Comparison of ENCODE assay signal across 8 mouse cellular contexts in the genomic region with DNA sequence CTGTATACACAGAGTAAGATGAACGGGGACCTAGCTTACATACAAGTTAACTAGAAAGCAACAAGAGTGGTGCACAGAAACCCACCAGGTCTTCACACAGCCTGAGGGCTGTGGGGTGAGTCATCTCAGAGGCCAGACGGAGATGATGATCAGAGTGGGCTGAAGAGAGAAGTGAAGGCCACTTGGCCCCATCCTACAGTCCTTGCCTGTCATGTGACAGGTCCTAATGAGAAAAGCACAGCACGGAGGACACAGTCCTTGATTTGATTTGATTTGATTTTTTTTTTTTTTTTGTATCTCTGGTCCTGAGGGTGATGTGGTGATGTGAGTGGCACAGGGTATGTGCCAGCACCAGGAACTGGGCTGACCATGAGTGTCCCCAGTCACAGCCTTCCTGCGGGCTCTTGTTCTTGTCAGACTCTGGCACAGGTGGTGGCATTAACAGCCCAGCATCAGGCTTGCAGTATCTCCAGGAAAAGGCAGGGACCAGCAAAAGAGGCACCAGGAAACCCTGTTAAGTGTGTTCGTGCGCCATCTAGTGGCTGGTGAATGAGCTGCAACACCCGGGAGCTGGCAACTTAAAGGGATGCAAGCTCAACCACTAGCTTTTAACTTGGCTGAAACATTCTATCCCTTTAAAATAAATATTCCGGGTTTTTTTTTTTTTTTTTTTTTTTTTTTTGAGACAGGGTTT. TPM values are rescaled to one million over a fixed set of nuclear protein-coding genes. Genes with fewer than 3 reads are reported as not detected.
DNase-seq lines count a peak whose midpoint lies in the region; ATAC-seq and TF ChIP-seq lines count a peak whose summit lies in the region.

No protein-coding gene starts in this region.

- H3K4me3 ChIP-seq in heart, embryonic 12.5 days = no peak overlapping the region
- H3K4me3 ChIP-seq in hindbrain, postnatal 0 days (ENCODE audit: low read length) = no peak overlapping the region
- no peak overlapping the region for H3K4me3 ChIP-seq in midbrain, embryonic 13.5 days (replicated peaks)

- H3K36me3 ChIP-seq in heart, embryonic 12.5 days = peaks cover 79% of the 10 kb centered on the region
- H3K36me3 ChIP-seq in hindbrain, postnatal 0 days (ENCODE audit: insufficient read depth, low read length) = peaks cover 27% of the 10 kb centered on the region; the same call in 1 of the 2 replicates
- peaks cover 72% of the 10 kb centered on the region for H3K36me3 ChIP-seq in midbrain, embryonic 13.5 days

- peak; percentile 91 for TF ChIP-seq CTCF in hindbrain, postnatal 0 days (IDR thresholded peaks at IDR 0.05; ENCODE audit: low read depth)

- peak; percentile 98 for DNase-seq in heart, adult 11 months
- peak; percentile 96 for DNase-seq in cerebellum, adult 9-10 months
- DNase-seq in frontal cortex, postnatal 10 days (ENCODE audit: low spot score in 2 of 2) = peak; percentile 84 to 86
- DNase-seq in hindbrain, postnatal 0 days (ENCODE audit: low spot score) = peak; percentile 94
- peak; percentile 81 to 91 for DNase-seq in left cerebral cortex, adult 8-10 months (ENCODE audit: low spot score in 2 of 2)
- peak; percentile 72 to 83 for DNase-seq in spleen, adult 18-20 months

- no peak for ATAC-seq in heart, embryonic 12.5 days (ENCODE audit: insufficient number of reproducible peaks, low FRiP score)
- ATAC-seq in hindbrain, postnatal 0 days = peak; percentile 64
- peak; percentile 79 for ATAC-seq in midbrain, embryonic 13.5 days

- WGBS in heart, embryonic 12.5 days = 40% methylated on average over 8 of the region's 8 CpGs
- WGBS in hindbrain, postnatal 0 days = 41% methylated on average over 8 of the region's 8 CpGs
- whole genome bisulfite sequencing in midbrain, embryonic 13.5 days = 43% methylated on average over 8 of the region's 8 CpGs

- no peaks in the 10 kb centered on the region for H3K9me3 ChIP-seq in heart, embryonic 12.5 days (replicated peaks)
- H3K9me3 ChIP-seq in hindbrain, postnatal 0 days (ENCODE audit: low read length) = no peaks in the 10 kb centered on the region
- H3K9me3 ChIP-seq in midbrain, embryonic 13.5 days = no peaks in the 10 kb centered on the region

- no peak overlapping the region for H3K27ac ChIP-seq in heart, embryonic 12.5 days (ENCODE audit: poor library complexity, severe bottlenecking)
- no peak overlapping the region for H3K27ac ChIP-seq in hindbrain, postnatal 0 days
- no peak overlapping the region for H3K27ac ChIP-seq in midbrain, embryonic 13.5 days

- no peaks in the 10 kb centered on the region for H3K27me3 ChIP-seq in heart, embryonic 12.5 days (replicated peaks)
- H3K27me3 ChIP-seq in hindbrain, postnatal 0 days (ENCODE audit: insufficient read depth, low read length) = no peaks in the 10 kb centered on the region
- no peaks in the 10 kb centered on the region for H3K27me3 ChIP-seq in midbrain, embryonic 13.5 days

- no peak overlapping the region for H3K9ac ChIP-seq in heart, embryonic 12.5 days
- no peak overlapping the region for H3K9ac ChIP-seq in hindbrain, postnatal 0 days (replicated peaks; ENCODE audit: low read length)
- no peak overlapping the region for H3K9ac ChIP-seq in midbrain, embryonic 13.5 days (replicated peaks)

- no peak overlapping the region for H3K4me2 ChIP-seq in heart, embryonic 12.5 days
- H3K4me2 ChIP-seq in hindbrain, postnatal 0 days (ENCODE audit: low read depth, low read length) = no peak overlapping the region
- no peak overlapping the region for H3K4me2 ChIP-seq in midbrain, embryonic 13.5 days (replicated peaks)

- peaks cover 13% of the 10 kb centered on the region for H3K4me1 ChIP-seq in heart, embryonic 12.5 days (replicated peaks)
- no peaks in the 10 kb centered on the region for H3K4me1 ChIP-seq in hindbrain, postnatal 0 days (ENCODE audit: insufficient read depth, low read length)
- no peaks in the 10 kb centered on the region for H3K4me1 ChIP-seq in midbrain, embryonic 13.5 days (replicated peaks)

RNA-seq across cellular contexts. Expression of a gene that starts 11.8 kb away (rescaled TPM):
- 228 and 231 TPM in 2 replicates for polyA plus RNA-seq in heart, embryonic 12.5 days (2016; fragmentation: Nextera tagmentation; extraction: Ambion mirVana)
- 46.4 and 52.5 TPM in 2 replicates for total RNA-seq in hindbrain, postnatal 0 days (2014; rRNA removed)
- 212 and 215 TPM in 2 replicates for polyA plus RNA-seq in hindbrain, postnatal 0 days (2015; fragmentation: Nextera tagmentation; extraction: Ambion mirVana)
- total RNA-seq in left cerebral cortex, adult 8-10 months (2022) = 100 to 1,000 TPM; 126 to 139 (median 131) TPM
- 227 and 234 TPM in 2 replicates for polyA plus RNA-seq in midbrain, embryonic 13.5 days (2015; fragmentation: Nextera tagmentation; extraction: Ambion mirVana)

RNA-seq across cellular contexts. Expression of a gene that starts 39.5 kb away (rescaled TPM):
- 1.1 and 1.3 TPM in 2 replicates for polyA plus RNA-seq in heart, embryonic 12.5 days (2016; fragmentation: Nextera tagmentation; extraction: Ambion mirVana)
- 26.5 and 38.7 TPM in 2 replicates for total RNA-seq in hindbrain, postnatal 0 days (2014; rRNA removed)
- polyA plus RNA-seq in hindbrain, postnatal 0 days (2015; fragmentation: Nextera tagmentation; extraction: Ambion mirVana) = 9.1 and 9.8 TPM in 2 replicates
- 10 to 100 TPM; 12.1 to 15.8 (median 14.5) TPM for total RNA-seq in left cerebral cortex, adult 8-10 months (2022)
- polyA plus RNA-seq in midbrain, embryonic 13.5 days (2015; fragmentation: Nextera tagmentation; extraction: Ambion mirVana) = 6.9 and 8.1 TPM in 2 replicates

RNA-seq across cellular contexts. Expression of a gene that starts 53.6 kb away (rescaled TPM):
- polyA plus RNA-seq in heart, embryonic 12.5 days (2016; fragmentation: Nextera tagmentation; extraction: Ambion mirVana) = 157 and 162 TPM in 2 replicates
- total RNA-seq in hindbrain, postnatal 0 days (2014; rRNA removed) = 121 and 139 TPM in 2 replicates
- 143 and 155 TPM in 2 replicates for polyA plus RNA-seq in hindbrain, postnatal 0 days (2015; fragmentation: Nextera tagmentation; extraction: Ambion mirVana)
- 100 to 1,000 TPM in 2 of 4 experiments, 10 to 100 TPM in 2; 87.5 to 106 (median 98.6) TPM for total RNA-seq in left cerebral cortex, adult 8-10 months (2022)
- 204 and 210 TPM in 2 replicates for polyA plus RNA-seq in midbrain, embryonic 13.5 days (2015; fragmentation: Nextera tagmentation; extraction: Ambion mirVana)
